Mouse (Mus musculus): ENCODE measurements around the gene Rgs5. TPM values are rescaled to one million over a fixed set of nuclear protein-coding genes. Genes with fewer than 3 reads are reported as not detected.

Gene Rgs5
- polyA plus RNA-seq, 1 experiment from 2014 or later: 6.8 TPM

DNA sequence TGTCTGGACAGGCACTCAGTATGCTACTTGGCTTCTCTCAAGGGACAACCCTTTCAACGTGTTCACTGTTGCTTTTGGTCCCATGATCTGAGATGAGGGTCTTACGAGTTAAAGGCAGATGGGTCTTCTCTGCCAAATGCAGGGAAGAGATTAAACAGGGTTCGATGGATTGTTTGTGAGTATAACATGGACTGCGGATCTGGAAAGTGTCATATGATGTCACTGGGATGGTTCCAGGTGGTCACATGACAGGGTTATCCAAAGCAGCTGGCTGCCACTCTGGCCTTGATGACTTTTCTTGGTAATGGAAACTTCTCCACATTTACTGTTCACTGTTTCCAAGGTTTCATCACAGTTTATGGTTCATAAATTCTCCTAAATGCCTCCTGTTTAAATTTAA lies 12.0 kb downstream of the Rgs5 start:
- H3K4me1 ChIP-seq (ENCODE audit: insufficient read depth, low read depth, low read length): no peaks in the 10 kb centered on the region
- H3K4me2 ChIP-seq (replicated peaks; ENCODE audit: low read depth, low read length): no peak overlapping the region
- H3K9me3 ChIP-seq (ENCODE audit: low read length): no peaks in the 10 kb centered on the region
- H3K4me3 ChIP-seq (ENCODE audit: low read depth, low read length): no peak overlapping the region
- 55% methylated on average over 4 of the region's 4 CpGs for WGBS
- H3K27me3 ChIP-seq (replicated peaks; ENCODE audit: insufficient read depth, low read length): no peaks in the 10 kb centered on the region
- no peaks in the 10 kb centered on the region for H3K36me3 ChIP-seq (ENCODE audit: insufficient read depth, low read length)
- TF ChIP-seq CTCF (IDR thresholded peaks at IDR 0.05): no peak
- no peak for TF ChIP-seq EP300 (IDR thresholded peaks at IDR 0.05)
- H3K27ac ChIP-seq (ENCODE audit: low read length): no peak overlapping the region
- no peak for ATAC-seq
- no peak overlapping the region for H3K9ac ChIP-seq (replicated peaks; ENCODE audit: low read depth)
- DNase-seq (ENCODE audit: low spot score): no peak

DNA sequence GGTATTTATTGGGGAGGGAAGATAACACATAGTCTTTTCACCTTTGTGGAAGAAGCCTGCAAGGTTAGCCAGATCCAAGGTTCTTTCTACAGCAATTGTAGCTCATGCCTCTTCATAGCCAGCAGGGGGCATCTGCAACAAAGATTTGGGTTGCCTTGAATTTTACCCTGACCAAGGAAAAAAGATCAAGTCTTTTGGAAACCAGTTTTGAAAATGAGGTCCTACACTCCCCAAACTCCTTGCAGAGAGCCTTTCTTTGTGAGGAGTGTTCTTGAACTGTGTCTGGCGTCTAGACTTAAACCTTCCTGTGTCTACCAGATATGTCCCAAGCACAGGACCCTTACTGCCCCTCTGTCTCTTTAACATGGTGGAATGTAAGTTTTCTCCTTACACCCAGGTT lies 15.4 kb downstream of the Rgs5 start:
- ATAC-seq (peak; percentile 25), DNase-seq (ENCODE audit: low spot score) (peak; percentile 83)
- Histone ChIP-seq H3K4me3 (ENCODE audit: low read depth, low read length) (no peak overlapping the region), H3K36me3 (ENCODE audit: insufficient read depth, low read length) (no peaks in the 10 kb centered on the region), H3K27ac (ENCODE audit: low read length) (no peak overlapping the region), H3K9me3 (ENCODE audit: low read length) (no peaks in the 10 kb centered on the region), H3K4me1 (ENCODE audit: insufficient read depth, low read depth, low read length) (no peaks in the 10 kb centered on the region), H3K9ac (replicated peaks; ENCODE audit: low read depth) (no peak overlapping the region), H3K27me3 (replicated peaks; ENCODE audit: insufficient read depth, low read length) (no peaks in the 10 kb centered on the region), H3K4me2 (replicated peaks; ENCODE audit: low read depth, low read length) (no peak overlapping the region)
- TF ChIP-seq EP300 (IDR thresholded peaks at IDR 0.05) (no peak), CTCF (IDR thresholded peaks at IDR 0.05) (peak; percentile 86)
- WGBS: 34% methylated on average over 1 of the region's 1 CpGs

DNA sequence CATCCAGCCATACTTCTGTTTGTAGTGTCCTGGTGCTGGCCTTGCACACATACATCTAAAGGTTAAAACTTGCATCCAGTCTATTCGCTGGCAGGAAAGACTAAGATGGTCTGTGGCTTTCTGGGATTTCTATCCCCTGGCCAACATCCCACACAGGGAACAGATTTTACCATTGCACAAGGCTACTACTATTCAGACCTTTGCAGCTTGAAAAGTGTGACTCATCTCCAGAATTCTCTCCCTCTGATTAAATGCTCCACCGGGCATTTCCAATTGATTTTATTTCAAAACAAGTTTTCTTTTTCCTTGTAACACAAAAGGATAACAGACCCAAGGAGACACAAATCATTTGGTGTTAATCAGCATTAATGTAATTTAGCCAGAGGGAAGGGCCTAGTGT lies 16.5 kb downstream of the Rgs5 start:
- Histone ChIP-seq H3K9me3 (ENCODE audit: low read length) (no peaks in the 10 kb centered on the region), H3K4me1 (ENCODE audit: insufficient read depth, low read depth, low read length) (no peaks in the 10 kb centered on the region), H3K27me3 (replicated peaks; ENCODE audit: insufficient read depth, low read length) (no peaks in the 10 kb centered on the region), H3K36me3 (ENCODE audit: insufficient read depth, low read length) (no peaks in the 10 kb centered on the region), H3K4me2 (replicated peaks; ENCODE audit: low read depth, low read length) (no peak overlapping the region), H3K4me3 (ENCODE audit: low read depth, low read length) (no peak overlapping the region), H3K27ac (ENCODE audit: low read length) (no peak overlapping the region), H3K9ac (replicated peaks; ENCODE audit: low read depth) (no peak overlapping the region)
- TF ChIP-seq EP300 (IDR thresholded peaks at IDR 0.05) (no peak), CTCF (IDR thresholded peaks at IDR 0.05) (no peak)
- DNase-seq (ENCODE audit: low spot score): peak; percentile 34
- ATAC-seq: no peak; the same call in 1 of the 2 replicates
- WGBS: 69% methylated on average over 2 of the region's 2 CpGs

DNA sequence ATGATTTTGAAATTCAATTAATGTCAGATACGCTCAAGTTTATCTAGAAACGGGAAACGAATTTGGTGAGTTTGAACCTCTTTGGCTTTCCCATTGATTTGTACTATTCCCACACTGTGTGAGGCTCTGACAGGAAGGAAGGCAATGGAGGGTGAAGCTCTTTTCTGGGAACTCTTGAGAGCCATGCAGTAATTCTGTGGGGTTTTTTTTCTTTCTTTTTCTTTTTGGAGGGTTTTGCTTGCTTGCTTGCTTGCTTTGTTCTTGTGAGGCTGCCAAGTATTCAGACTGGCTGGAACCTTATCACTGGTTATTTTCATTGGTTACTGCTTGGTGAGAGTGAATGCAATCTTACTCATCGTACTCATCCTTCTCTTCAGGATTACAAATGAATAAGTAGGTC lies 17.0 kb downstream of the Rgs5 start:
- TF ChIP-seq CTCF (IDR thresholded peaks at IDR 0.05): no peak
- Histone ChIP-seq H3K36me3 (ENCODE audit: insufficient read depth, low read length) (no peaks in the 10 kb centered on the region), H3K4me3 (ENCODE audit: low read depth, low read length) (no peak overlapping the region), H3K27ac (ENCODE audit: low read length) (no peak overlapping the region), H3K27me3 (replicated peaks; ENCODE audit: insufficient read depth, low read length) (no peaks in the 10 kb centered on the region), H3K4me2 (replicated peaks; ENCODE audit: low read depth, low read length) (no peak overlapping the region), H3K4me1 (ENCODE audit: insufficient read depth, low read depth, low read length) (no peaks in the 10 kb centered on the region), H3K9ac (replicated peaks; ENCODE audit: low read depth) (no peak overlapping the region), H3K9me3 (ENCODE audit: low read length) (no peaks in the 10 kb centered on the region)
- DNase-seq (ENCODE audit: low spot score) (no peak), ATAC-seq (no peak)
- WGBS: 61% methylated on average over 4 of the region's 4 CpGs

- peak; percentile 42 for DNase-seq (ENCODE audit: low spot score)
- no peak overlapping the region for H3K4me3 ChIP-seq (ENCODE audit: low read depth, low read length)
- no peak overlapping the region for H3K9ac ChIP-seq (replicated peaks; ENCODE audit: low read depth)
- no peaks in the 10 kb centered on the region for H3K4me1 ChIP-seq (ENCODE audit: insufficient read depth, low read depth, low read length)
- no peak overlapping the region for H3K4me2 ChIP-seq (replicated peaks; ENCODE audit: low read depth, low read length)
- H3K27me3 ChIP-seq (replicated peaks; ENCODE audit: insufficient read depth, low read length): no peaks in the 10 kb centered on the region
- H3K36me3 ChIP-seq (ENCODE audit: insufficient read depth, low read length): no peaks in the 10 kb centered on the region
- H3K27ac ChIP-seq (ENCODE audit: low read length): no peak overlapping the region
- H3K9me3 ChIP-seq (ENCODE audit: low read length): no peaks in the 10 kb centered on the region
- WGBS: 60% methylated on average over 3 of the region's 3 CpGs
- ATAC-seq: peak; percentile 60
- TF ChIP-seq EP300 (IDR thresholded peaks at IDR 0.05): no peak
- peak; percentile 68 for TF ChIP-seq CTCF (IDR thresholded peaks at IDR 0.05)
Observed at GRCm38 (mm10) chr1:169674116-169674515, 18.8 kb downstream of the Rgs5 start.

DNA sequence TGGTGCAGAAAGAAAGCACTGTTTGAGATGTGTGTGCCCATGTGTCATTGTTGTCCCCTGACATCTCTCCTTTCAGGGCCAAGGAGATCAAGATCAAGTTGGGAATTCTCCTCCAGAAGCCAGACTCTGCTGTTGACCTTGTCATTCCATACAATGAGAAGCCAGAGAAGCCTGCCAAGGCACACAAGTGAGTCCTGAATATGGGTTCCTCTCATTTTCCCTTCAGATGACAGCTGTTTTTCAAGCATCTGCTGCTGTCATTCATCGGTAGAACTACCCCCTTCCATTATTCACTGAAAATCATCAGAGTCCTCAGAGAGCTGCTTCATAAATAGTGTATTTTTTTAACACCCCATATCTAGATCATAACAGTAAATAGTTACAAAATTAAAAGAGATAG lies 21.4 kb downstream of the Rgs5 start:
- no peak for TF ChIP-seq CTCF (IDR thresholded peaks at IDR 0.05)
- no peak for TF ChIP-seq EP300 (IDR thresholded peaks at IDR 0.05)
- H3K27ac ChIP-seq (ENCODE audit: low read length): no peak overlapping the region
- no peaks in the 10 kb centered on the region for H3K9me3 ChIP-seq (ENCODE audit: low read length)
- H3K36me3 ChIP-seq (ENCODE audit: insufficient read depth, low read length): no peaks in the 10 kb centered on the region
- H3K4me2 ChIP-seq (replicated peaks; ENCODE audit: low read depth, low read length): no peak overlapping the region
- ATAC-seq (no peak), DNase-seq (ENCODE audit: low spot score) (no peak)
- no peaks in the 10 kb centered on the region for H3K27me3 ChIP-seq (replicated peaks; ENCODE audit: insufficient read depth, low read length)
- H3K9ac ChIP-seq (replicated peaks; ENCODE audit: low read depth): no peak overlapping the region
- 81% methylated on average over 1 of the region's 1 CpGs for WGBS
- no peak overlapping the region for H3K4me3 ChIP-seq (ENCODE audit: low read depth, low read length)
- H3K4me1 ChIP-seq (ENCODE audit: insufficient read depth, low read depth, low read length): no peaks in the 10 kb centered on the region
